Mouse (Mus musculus): Measurements from ENCODE around the gene Znrd1.

DNA sequence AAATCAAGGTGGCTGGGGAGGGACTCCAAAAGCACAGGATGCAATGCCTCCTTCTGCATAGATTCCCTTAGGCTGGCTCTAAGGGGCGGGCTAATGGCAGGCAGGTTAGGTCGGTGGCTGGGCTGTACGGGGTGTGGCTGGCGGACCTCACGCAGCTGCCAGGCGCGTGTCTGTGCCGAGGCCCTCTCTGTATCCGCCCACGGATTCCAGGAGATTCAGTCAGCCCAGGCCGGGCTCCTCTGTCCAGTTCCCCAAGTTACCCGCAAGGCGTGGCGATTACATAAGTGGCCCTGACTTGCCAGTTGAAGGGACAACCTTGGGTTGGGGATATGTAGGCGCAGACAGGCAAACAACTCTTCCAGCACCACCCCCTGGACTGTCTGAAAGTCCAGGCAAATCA is 38.1 kb downstream of the Znrd1 start:
- 0 out of 2 replicates have a peak, but pooled peaks have one; percentile 30 for TF ChIP-seq EP300 (IDR thresholded peaks at IDR 0.05; ENCODE audit: insufficient read depth, low read depth, low read length)
- no peak for TF ChIP-seq CTCF (IDR thresholded peaks at IDR 0.05; ENCODE audit: low read depth, low read length)
- TF ChIP-seq POLR2A (IDR thresholded peaks at IDR 0.05; ENCODE audit: insufficient read depth, low read length) = no peak
